Mouse (Mus musculus): ENCODE data around the gene Sult6b2. TPM values are rescaled to one million over a fixed set of nuclear protein-coding genes. Genes with fewer than 3 reads are reported as not detected.

The Sult6b2 gene
- polyA plus RNA-seq, 1 experiment from 2014 or later, result 53.2 TPM

GRCm38 (mm10) chr6:142802617-142803525 lies 1.4 kb downstream of the Sult6b2 start:
- H3K36me3 ChIP-seq (ENCODE audit: control insufficient read depth, insufficient read depth), result no peaks in the 10 kb centered on the region
- H3K4me3 ChIP-seq (ENCODE audit: low read depth, low read length), result no peak overlapping the region
- H3K27me3 ChIP-seq (replicated peaks; ENCODE audit: control insufficient read depth, insufficient read depth, low read length), result no peaks in the 10 kb centered on the region
- no peaks in the 10 kb centered on the region for H3K9me3 ChIP-seq (ENCODE audit: control insufficient read depth)
- ATAC-seq, result peak; percentile 37; the same call in 1 of the 2 replicates
- H3K27ac ChIP-seq (ENCODE audit: low read depth, low read length), result no peak overlapping the region
- no peak for TF ChIP-seq CTCF (IDR thresholded peaks at IDR 0.05; ENCODE audit: low read depth)
- H3K4me2 ChIP-seq (replicated peaks; ENCODE audit: low read depth), result 0 out of 2 replicates have a peak overlapping the region, but pooled peaks have one; percentile 4
- H3K4me1 ChIP-seq (replicated peaks; ENCODE audit: control insufficient read depth, insufficient read depth, low read length), result 0 out of 2 replicates have a peak, but pooled peaks cover 11% of the 10 kb centered on the region
- 36% methylated on average over 11 of the region's 11 CpGs for whole genome bisulfite sequencing
- no peak overlapping the region for H3K9ac ChIP-seq (ENCODE audit: low read depth, low read length)

DNA sequence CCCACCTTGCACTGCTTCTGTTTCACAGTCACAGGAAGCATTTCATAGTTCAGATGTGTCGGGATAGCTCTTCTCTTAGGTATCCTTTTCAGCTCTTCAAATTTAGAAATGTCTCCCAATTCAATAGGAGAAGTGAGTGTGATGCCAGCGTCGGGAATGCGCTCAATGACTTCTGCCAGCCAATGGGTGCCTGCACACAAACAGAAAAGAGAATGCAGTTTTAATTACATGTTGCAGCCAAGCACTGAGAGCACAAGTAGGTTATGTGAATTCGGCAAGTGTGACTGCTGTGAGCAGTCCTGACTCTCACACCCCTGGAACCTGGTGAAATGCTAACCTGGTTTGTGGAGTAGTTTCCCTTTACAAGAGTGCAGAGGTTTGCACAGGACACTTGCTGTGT lies 2.6 kb downstream of the Sult6b2 start:
- H3K27ac ChIP-seq (ENCODE audit: low read depth, low read length), result no peak overlapping the region
- no peaks in the 10 kb centered on the region for H3K36me3 ChIP-seq (ENCODE audit: control insufficient read depth, insufficient read depth)
- WGBS, result 85% methylated on average over 5 of the region's 5 CpGs

GRCm38 (mm10) chr6:142799704-142800374 lies 4.5 kb downstream of the Sult6b2 start:
- Histone ChIP-seq H3K27me3 (replicated peaks; ENCODE audit: control insufficient read depth, insufficient read depth, low read length) (no peaks in the 10 kb centered on the region), H3K27ac (ENCODE audit: low read depth, low read length) (peak overlapping the region; percentile 87), H3K4me2 (replicated peaks; ENCODE audit: low read depth) (no peak overlapping the region), H3K9me3 (ENCODE audit: control insufficient read depth) (no peaks in the 10 kb centered on the region), H3K9ac (ENCODE audit: low read depth, low read length) (no peak overlapping the region), H3K4me3 (ENCODE audit: low read depth, low read length) (no peak overlapping the region), H3K4me1 (replicated peaks; ENCODE audit: control insufficient read depth, insufficient read depth, low read length) (peaks cover 4% of the 10 kb centered on the region; the same call in 1 of the 2 replicates), H3K36me3 (ENCODE audit: control insufficient read depth, insufficient read depth) (no peaks in the 10 kb centered on the region)
- no peak for TF ChIP-seq CTCF (IDR thresholded peaks at IDR 0.05; ENCODE audit: low read depth)
- peak; percentile 57 for ATAC-seq
- 46% methylated on average over 7 of the region's 7 CpGs for WGBS

More for the DNA sequence above, 2.6 kb downstream of the Sult6b2 start:
- Histone ChIP-seq H3K27me3 (replicated peaks; ENCODE audit: control insufficient read depth, insufficient read depth, low read length) (no peaks in the 10 kb centered on the region), H3K9me3 (ENCODE audit: control insufficient read depth) (no peaks in the 10 kb centered on the region), H3K4me3 (ENCODE audit: low read depth, low read length) (no peak overlapping the region), H3K4me2 (replicated peaks; ENCODE audit: low read depth) (no peak overlapping the region), H3K4me1 (replicated peaks; ENCODE audit: control insufficient read depth, insufficient read depth, low read length) (0 out of 2 replicates have a peak, but pooled peaks cover 11% of the 10 kb centered on the region), H3K9ac (ENCODE audit: low read depth, low read length) (no peak overlapping the region; the same call in 1 of the 2 replicates)
- no peak for TF ChIP-seq CTCF (IDR thresholded peaks at IDR 0.05; ENCODE audit: low read depth)
- no peak for ATAC-seq

- no peaks in the 10 kb centered on the region for H3K27me3 ChIP-seq (replicated peaks; ENCODE audit: control insufficient read depth, insufficient read depth, low read length)
- peaks cover 4% of the 10 kb centered on the region; the same call in 1 of the 2 replicates for H3K4me1 ChIP-seq (replicated peaks; ENCODE audit: control insufficient read depth, insufficient read depth, low read length)
- H3K9ac ChIP-seq (ENCODE audit: low read depth, low read length), result no peak overlapping the region
- peak overlapping the region; percentile 21 for H3K4me2 ChIP-seq (replicated peaks; ENCODE audit: low read depth)
- no peak for TF ChIP-seq CTCF (IDR thresholded peaks at IDR 0.05; ENCODE audit: low read depth)
- no peaks in the 10 kb centered on the region for H3K9me3 ChIP-seq (ENCODE audit: control insufficient read depth)
- ATAC-seq, result peak; percentile 82
- H3K27ac ChIP-seq (ENCODE audit: low read depth, low read length), result peak overlapping the region; percentile 87
- 30% methylated on average over 9 of the region's 9 CpGs for WGBS
- no peaks in the 10 kb centered on the region for H3K36me3 ChIP-seq (ENCODE audit: control insufficient read depth, insufficient read depth)
- no peak overlapping the region for H3K4me3 ChIP-seq (ENCODE audit: low read depth, low read length)
These were observed 5.5 kb downstream of the Sult6b2 start for GRCm38 (mm10) chr6:142798837-142799236.

- 55% methylated on average over 1 of the region's 1 CpGs for WGBS
These were observed 6.3 kb downstream of the Sult6b2 start for GRCm38 (mm10) chr6:142797996-142798395.

More at GRCm38 (mm10) chr6:142797996-142798395, 6.3 kb downstream of the Sult6b2 start:
- ATAC-seq, result no peak
- Histone ChIP-seq H3K4me3 (ENCODE audit: low read depth, low read length) (no peak overlapping the region), H3K27ac (ENCODE audit: low read depth, low read length) (peak overlapping the region; percentile 1; the same call in 1 of the 2 replicates), H3K4me1 (replicated peaks; ENCODE audit: control insufficient read depth, insufficient read depth, low read length) (peaks cover 4% of the 10 kb centered on the region; the same call in 1 of the 2 replicates), H3K9me3 (ENCODE audit: control insufficient read depth) (no peaks in the 10 kb centered on the region), H3K36me3 (ENCODE audit: control insufficient read depth, insufficient read depth) (no peaks in the 10 kb centered on the region), H3K27me3 (replicated peaks; ENCODE audit: control insufficient read depth, insufficient read depth, low read length) (no peaks in the 10 kb centered on the region), H3K4me2 (replicated peaks; ENCODE audit: low read depth) (no peak overlapping the region), H3K9ac (ENCODE audit: low read depth, low read length) (no peak overlapping the region)
- TF ChIP-seq CTCF (IDR thresholded peaks at IDR 0.05; ENCODE audit: low read depth), result no peak

All from intestine, postnatal 0 days (tissue).